8 mouse cellular contexts compared by ENCODE assay signal in the genomic region with DNA sequence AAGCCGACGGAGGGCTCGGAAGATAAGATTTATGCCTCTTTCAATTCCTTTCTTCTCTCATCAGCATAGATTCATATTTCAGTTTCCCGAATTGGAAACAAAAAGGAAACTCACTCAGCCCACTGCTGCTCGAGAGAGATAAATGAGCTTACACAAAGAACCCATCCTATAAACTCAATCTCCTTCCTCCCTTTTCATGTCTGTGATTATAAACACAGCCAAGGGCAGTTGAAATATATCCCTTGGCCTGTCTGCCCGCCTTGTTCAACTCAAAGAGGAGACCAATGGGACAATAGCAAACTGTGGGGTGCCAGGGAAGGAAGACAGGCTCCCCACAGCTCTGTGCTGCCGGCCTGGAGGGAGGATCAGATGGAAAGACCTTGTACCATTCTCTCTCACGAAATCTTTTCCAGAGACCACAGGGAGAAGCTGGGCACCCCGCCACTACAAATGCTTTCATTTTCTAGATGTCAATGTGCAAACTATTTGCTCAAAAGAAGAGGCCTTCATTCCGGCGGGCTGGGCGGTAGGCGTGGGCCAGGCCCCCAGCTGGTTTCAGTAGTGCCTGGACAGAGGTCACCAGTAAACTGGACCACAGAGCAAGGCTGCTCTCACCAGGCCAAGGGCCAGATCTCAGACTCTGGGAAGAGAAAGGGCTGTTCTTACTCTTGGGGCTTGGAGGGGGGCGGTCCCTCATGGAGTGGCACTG.
DNase-seq lines count a peak whose midpoint lies in the region; ATAC-seq and TF ChIP-seq lines count a peak whose summit lies in the region.

No protein-coding gene starts in this region.

- no peak for TF ChIP-seq EP300 in liver, postnatal 0 days (IDR thresholded peaks at IDR 0.05; ENCODE audit: low read depth)

- 31% methylated on average over 14 of the region's 14 CpGs for WGBS in embryonic facial prominence, embryonic 13.5 days
- 35% methylated on average over 14 of the region's 14 CpGs for WGBS in embryonic facial prominence, embryonic 10.5 days
- WGBS in forebrain, embryonic 16.5 days: 16% methylated on average over 14 of the region's 14 CpGs
- WGBS in intestine, embryonic 14.5 days: 26% methylated on average over 14 of the region's 14 CpGs
- 56% methylated on average over 14 of the region's 14 CpGs for WGBS in liver, postnatal 0 days (ENCODE audit: insufficient replicate concordance)

- H3K9ac ChIP-seq in embryonic facial prominence, embryonic 13.5 days: peak overlapping the region; percentile 11; the same call in 1 of the 2 replicates
- H3K9ac ChIP-seq in forebrain, embryonic 16.5 days (replicated peaks; ENCODE audit: low read depth, low read length): no peak overlapping the region
- no peak overlapping the region for H3K9ac ChIP-seq in intestine, embryonic 14.5 days (ENCODE audit: low read length)
- H3K9ac ChIP-seq in liver, postnatal 0 days (replicated peaks): no peak overlapping the region

- ATAC-seq in embryonic facial prominence, embryonic 13.5 days (ENCODE audit: insufficient number of reproducible peaks, insufficient read depth, low FRiP score, low TSS enrichment, low read depth): no peak
- 0 out of 2 replicates have a peak, but pooled peaks have one; percentile 13 for ATAC-seq in forebrain, embryonic 16.5 days
- ATAC-seq in intestine, embryonic 14.5 days (replicated peaks; ENCODE audit: low FRiP score, low TSS enrichment, low read depth): no peak
- ATAC-seq in liver, postnatal 0 days: no peak; the same call in 1 of the 2 replicates
- no peak for ATAC-seq in megakaryocyte progenitor cell, adult 5-6 weeks (replicated peaks; ENCODE audit: poor library complexity)

- H3K4me2 ChIP-seq in embryonic facial prominence, embryonic 13.5 days: no peak overlapping the region
- no peak overlapping the region for H3K4me2 ChIP-seq in forebrain, embryonic 16.5 days (ENCODE audit: low read length)
- 0 out of 2 replicates have a peak overlapping the region, but pooled peaks have one; percentile 5 for H3K4me2 ChIP-seq in intestine, embryonic 14.5 days (ENCODE audit: low read length)
- H3K4me2 ChIP-seq in liver, postnatal 0 days (ENCODE audit: low read depth, low read length): no peak overlapping the region

- no peak overlapping the region for H3K4me3 ChIP-seq in embryonic facial prominence, embryonic 13.5 days
- H3K4me3 ChIP-seq in embryonic facial prominence, embryonic 10.5 days: no peak overlapping the region
- H3K4me3 ChIP-seq in forebrain, embryonic 16.5 days (replicated peaks; ENCODE audit: low read length): no peak overlapping the region
- no peak overlapping the region for H3K4me3 ChIP-seq in intestine, embryonic 14.5 days (ENCODE audit: low read depth, low read length)
- no peak overlapping the region for H3K4me3 ChIP-seq in liver, postnatal 0 days (ENCODE audit: low read depth, low read length)

- TF ChIP-seq CTCF in liver, postnatal 0 days (IDR thresholded peaks at IDR 0.05; ENCODE audit: low read depth): no peak

- H3K27ac ChIP-seq in embryonic facial prominence, embryonic 13.5 days: peak overlapping the region; percentile 55
- no peak overlapping the region for H3K27ac ChIP-seq in embryonic facial prominence, embryonic 10.5 days (replicated peaks)
- peak overlapping the region; percentile 31; the same call in 1 of the 2 replicates for H3K27ac ChIP-seq in forebrain, embryonic 16.5 days (ENCODE audit: low read length)
- no peak overlapping the region for H3K27ac ChIP-seq in intestine, embryonic 14.5 days (ENCODE audit: low read depth)
- no peak overlapping the region for H3K27ac ChIP-seq in liver, postnatal 0 days (ENCODE audit: low read depth)

- no peaks in the 10 kb centered on the region; the same call in 1 of the 2 replicates for H3K27me3 ChIP-seq in embryonic facial prominence, embryonic 13.5 days
- peaks cover 33% of the 10 kb centered on the region for H3K27me3 ChIP-seq in embryonic facial prominence, embryonic 10.5 days (replicated peaks; ENCODE audit: low read depth, poor library complexity, severe bottlenecking)
- H3K27me3 ChIP-seq in forebrain, embryonic 16.5 days (replicated peaks; ENCODE audit: control insufficient read depth, insufficient read depth, low read length): no peaks in the 10 kb centered on the region
- no peaks in the 10 kb centered on the region for H3K27me3 ChIP-seq in intestine, embryonic 14.5 days (replicated peaks; ENCODE audit: control insufficient read depth, insufficient read depth, low read length)
- no peaks in the 10 kb centered on the region for H3K27me3 ChIP-seq in liver, postnatal 0 days (ENCODE audit: insufficient read depth, low read length)

- H3K9me3 ChIP-seq in embryonic facial prominence, embryonic 13.5 days: no peaks in the 10 kb centered on the region
- no peaks in the 10 kb centered on the region for H3K9me3 ChIP-seq in embryonic facial prominence, embryonic 10.5 days
- H3K9me3 ChIP-seq in forebrain, embryonic 16.5 days (ENCODE audit: control insufficient read depth, low read length): no peaks in the 10 kb centered on the region
- H3K9me3 ChIP-seq in intestine, embryonic 14.5 days (ENCODE audit: control insufficient read depth, low read length): no peaks in the 10 kb centered on the region
- no peaks in the 10 kb centered on the region for H3K9me3 ChIP-seq in liver, postnatal 0 days (ENCODE audit: low read length)

- no peak for DNase-seq in embryonic facial prominence, embryonic 10.5 days (ENCODE audit: low spot score)
- DNase-seq in adrenal gland, postnatal 25 days: peak; percentile 30
- DNase-seq in intestine, embryonic 14.5 days (ENCODE audit: low spot score): no peak
- peak; percentile 30 for DNase-seq in liver, postnatal 0 days
- peak; percentile 64 for DNase-seq in ovary, adult 18-20 months (ENCODE audit: low spot score)

- no peaks in the 10 kb centered on the region for H3K36me3 ChIP-seq in embryonic facial prominence, embryonic 13.5 days
- no peaks in the 10 kb centered on the region for H3K36me3 ChIP-seq in embryonic facial prominence, embryonic 10.5 days (replicated peaks)
- no peaks in the 10 kb centered on the region for H3K36me3 ChIP-seq in forebrain, embryonic 16.5 days (ENCODE audit: control insufficient read depth, insufficient read depth)
- H3K36me3 ChIP-seq in intestine, embryonic 14.5 days (ENCODE audit: control insufficient read depth, insufficient read depth, low read length): no peaks in the 10 kb centered on the region
- no peaks in the 10 kb centered on the region for H3K36me3 ChIP-seq in liver, postnatal 0 days (replicated peaks; ENCODE audit: insufficient read depth, low read length)

- peaks cover 12% of the 10 kb centered on the region for H3K4me1 ChIP-seq in embryonic facial prominence, embryonic 13.5 days
- peaks cover 19% of the 10 kb centered on the region for H3K4me1 ChIP-seq in embryonic facial prominence, embryonic 10.5 days
- H3K4me1 ChIP-seq in forebrain, embryonic 16.5 days (replicated peaks; ENCODE audit: control insufficient read depth, insufficient read depth, low read length): peaks cover 13% of the 10 kb centered on the region
- peaks cover 18% of the 10 kb centered on the region; the same call in 1 of the 2 replicates for H3K4me1 ChIP-seq in intestine, embryonic 14.5 days (replicated peaks; ENCODE audit: control insufficient read depth, insufficient read depth, low read length)
- H3K4me1 ChIP-seq in liver, postnatal 0 days (ENCODE audit: insufficient read depth): no peaks in the 10 kb centered on the region

Comparison
In these comparisons a context has a peak if more than half of its experiments do, and no peak if none do; other contexts are left out.
1. H3K27ac ChIP-seq: peak in embryonic facial prominence, embryonic 13.5 days (single experiment) and forebrain, embryonic 16.5 days (single experiment); none in embryonic facial prominence, embryonic 10.5 days (single experiment), intestine, embryonic 14.5 days (single experiment) and liver, postnatal 0 days (single experiment).
2. DNase-seq: peak in adrenal gland, postnatal 25 days (single experiment), liver, postnatal 0 days (single experiment) and ovary, adult 18-20 months (single experiment); none in embryonic facial prominence, embryonic 10.5 days (single experiment) and intestine, embryonic 14.5 days (single experiment).